Mouse (Mus musculus) kidney, postnatal 10 days (tissue): ENCODE results near the gene Fam76a.

Experiments
- DNase-seq: peaks from one replicate; pipeline ENCODE4 v3.0.0; 2021; ENCODE audit warnings: mixed read lengths

The Fam76a gene

DNA sequence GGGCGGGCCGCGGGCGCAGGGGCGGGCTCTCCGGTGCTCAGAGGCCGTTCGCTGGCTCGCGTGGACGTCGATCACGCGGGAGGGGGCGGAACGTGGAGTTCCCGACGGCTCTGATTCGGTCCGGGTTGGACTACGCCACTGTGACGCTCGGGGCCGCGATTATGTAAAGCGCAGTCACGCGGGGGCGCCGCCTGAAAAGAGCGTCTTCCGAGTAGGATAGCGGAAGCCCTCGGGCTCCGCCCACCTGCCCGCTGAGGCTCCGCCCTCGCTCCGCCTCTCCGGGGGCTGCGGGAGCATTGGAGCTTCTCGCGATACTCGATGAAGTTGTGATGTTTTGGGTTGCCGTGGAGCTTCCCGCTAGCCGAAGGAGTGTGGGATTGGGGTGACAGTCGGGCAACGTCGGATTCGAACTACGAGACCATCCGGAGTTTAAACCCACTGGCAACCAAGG, at the start of gene Fam76a:
Gene Fam76a, minus strand, starts transcription at position 1 of the 451 bp plus-strand sequence.
- DNase-seq = peak; percentile 100

DNA sequence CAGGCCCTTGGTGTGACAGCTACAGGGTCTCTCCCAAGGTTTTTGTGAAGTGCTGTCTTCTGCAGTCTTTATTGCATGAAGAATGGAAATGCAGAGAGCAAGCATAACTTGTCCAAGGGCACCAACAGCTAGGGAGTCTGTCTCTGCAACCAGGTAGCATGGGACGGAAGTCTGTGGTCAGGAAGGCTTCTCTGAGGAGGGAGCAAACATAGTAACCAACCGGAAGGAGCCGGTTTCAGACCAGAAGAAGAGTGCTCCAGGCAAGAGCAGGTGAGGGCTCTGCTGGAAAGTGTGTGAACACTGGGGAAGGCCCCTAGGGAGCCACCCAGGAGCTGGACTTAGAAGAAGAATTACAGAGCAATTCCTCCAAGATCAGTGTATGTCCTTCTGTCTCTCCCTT, 49.7 kb upstream of the Fam76a start:
- no peak for DNase-seq

DNA sequence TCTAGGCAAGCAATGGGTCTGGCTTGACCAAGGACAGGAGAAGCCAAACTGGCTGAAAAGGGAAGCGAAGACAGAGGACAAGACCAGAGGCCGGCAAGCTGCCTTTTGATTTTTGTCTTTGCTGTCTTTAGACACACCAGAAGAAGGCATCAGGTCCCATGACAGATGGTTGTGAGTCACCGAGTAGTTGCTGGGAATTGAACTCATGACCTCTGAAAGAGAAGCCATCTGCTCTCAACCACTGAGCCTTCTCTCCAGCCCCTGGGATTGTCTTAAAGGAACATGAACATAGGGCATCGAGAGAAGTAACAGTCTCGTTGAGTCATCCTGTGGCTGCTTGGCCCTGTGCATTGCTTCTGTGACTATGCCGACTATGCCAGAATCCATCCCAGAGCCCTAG, 49.2 kb upstream of the Fam76a start:
- no peak for DNase-seq

DNA sequence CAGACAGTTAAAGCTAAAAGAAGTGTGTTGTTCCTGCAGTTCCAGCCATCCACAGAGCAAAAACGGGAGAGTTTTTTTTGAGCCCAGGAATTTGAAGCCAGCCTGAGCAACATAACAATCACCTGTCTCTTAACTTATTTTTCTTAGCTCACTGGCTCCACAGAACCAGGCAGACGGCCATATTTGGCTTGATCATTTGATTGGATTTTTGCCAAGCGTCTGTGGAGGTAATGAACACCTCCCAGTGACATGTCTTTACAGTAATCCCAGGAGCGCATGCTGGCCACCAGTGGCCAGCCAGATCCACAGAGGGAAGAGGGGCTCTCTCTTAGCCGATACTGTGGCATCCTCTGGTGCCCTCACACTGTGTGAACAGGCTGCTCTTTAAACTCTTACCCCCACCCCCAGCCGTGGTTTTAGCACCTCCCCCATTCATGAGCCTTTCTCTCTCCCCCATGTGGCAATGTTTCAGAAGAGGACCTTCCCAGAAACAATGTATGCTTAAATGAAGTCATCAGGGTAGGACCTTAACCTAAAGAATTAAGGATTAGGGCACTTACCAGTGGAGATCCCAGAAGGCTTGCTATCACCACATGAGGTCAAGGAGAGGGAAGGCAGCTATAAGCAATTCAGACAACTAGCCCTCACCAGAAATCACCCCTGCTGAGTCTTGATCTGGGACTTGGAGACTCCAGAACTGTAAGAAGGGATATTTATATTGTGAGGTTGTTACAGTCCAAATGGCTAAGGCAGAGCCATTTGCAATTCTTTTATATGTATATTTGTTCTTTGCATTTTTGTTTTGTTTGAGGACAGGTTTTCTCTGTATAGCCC, 46.0 kb upstream of the Fam76a start:
- no peak for DNase-seq

DNA sequence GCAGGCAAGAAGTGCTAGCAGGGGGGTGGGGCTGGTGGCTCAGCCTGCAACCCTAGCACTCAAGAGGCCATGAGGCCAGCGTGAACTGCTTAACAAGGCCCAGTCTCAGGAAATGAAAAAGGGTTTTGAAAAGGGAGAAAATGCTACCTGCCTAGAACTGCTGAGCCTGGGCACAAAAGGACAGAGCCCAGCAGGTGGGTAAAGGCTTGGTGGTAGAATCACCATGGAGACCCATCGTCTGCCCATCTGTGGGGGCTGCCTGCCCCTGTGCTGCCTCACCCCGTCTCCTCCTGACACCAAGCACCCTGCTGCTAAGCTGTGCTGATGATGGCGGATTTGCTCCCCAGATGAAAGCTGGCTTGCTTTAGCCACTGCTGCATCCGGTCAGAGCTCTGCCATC, 42.1 kb upstream of the Fam76a start:
- DNase-seq = no peak

DNA sequence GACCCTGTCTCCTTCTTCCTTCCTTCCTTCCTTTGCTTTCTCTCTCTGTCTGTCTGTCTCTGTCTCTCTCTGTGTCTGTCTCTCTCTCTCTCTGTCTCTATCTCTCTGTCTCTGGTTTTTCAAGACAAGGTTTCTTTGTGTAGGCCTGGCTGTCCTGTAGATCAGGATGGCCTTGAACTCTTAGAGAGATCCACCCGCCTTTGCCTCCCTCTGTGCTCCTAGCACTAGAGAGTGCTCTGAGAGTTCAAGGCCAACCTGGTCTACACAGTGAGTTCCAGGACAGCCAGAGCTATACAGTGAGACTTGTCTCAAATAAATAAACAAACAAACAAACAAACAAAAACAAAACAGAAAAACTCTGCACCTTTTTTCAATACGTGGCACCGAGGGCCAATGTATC, 41.7 kb upstream of the Fam76a start:
- no peak for DNase-seq

DNA sequence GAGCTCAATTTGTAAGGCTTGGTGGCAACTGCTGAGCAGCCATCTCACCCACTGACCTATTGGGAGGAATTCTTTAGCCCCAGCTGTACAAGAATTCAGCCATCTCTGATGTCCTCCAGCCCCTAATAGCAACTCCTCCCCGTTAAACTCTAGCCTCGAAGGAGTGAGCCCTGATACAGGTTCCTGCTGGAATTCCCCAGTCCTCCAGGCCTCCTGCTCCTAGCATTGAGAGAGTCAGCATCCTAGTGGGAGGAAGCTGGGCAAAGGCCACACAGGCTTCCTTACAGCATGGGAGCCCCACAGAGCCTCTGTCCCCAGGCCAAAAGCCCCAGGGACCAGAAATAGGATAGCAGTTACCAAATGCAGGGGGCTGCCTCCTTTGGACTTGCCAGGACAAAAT, 41.1 kb upstream of the Fam76a start:
- DNase-seq = no peak

DNA sequence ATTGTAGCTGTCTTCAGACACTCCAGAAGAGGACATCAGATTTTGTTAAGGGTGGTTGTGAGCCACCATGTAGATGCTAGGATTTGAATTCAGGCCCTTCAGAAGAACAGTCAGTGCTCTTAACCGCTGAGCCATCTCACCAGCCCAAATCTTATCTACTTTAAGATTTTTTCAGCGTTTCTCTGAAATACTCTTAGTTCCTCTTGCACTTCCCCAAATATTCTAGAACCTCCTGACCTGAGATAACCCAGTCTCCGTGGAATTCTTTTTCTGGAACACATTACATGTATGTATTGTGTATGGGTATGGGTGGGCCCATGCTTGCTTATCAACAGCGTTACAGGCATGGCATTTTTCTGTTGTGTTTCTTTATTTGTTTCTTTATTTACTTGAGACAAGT, 40.3 kb upstream of the Fam76a start:
- DNase-seq = no peak

DNA sequence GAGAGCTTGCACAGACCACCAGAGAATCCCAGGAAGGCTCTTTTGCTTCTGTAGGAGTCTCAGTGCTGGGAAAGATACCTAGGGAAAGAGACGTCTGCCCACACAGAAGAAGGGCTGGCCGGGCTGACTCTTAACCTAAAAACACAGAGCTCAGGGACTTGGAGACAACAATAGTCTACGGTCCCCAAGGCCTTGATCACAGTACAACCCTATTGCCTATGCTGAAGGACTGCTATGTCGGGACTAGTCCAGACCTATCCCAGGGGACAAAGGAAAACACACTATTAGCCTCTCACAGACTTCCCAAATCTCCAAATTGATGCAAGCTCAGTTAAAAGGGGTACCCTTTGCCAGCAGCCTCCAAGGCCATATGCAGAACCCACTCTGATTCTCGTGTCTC, 39.5 kb upstream of the Fam76a start:
- peak; percentile 4 for DNase-seq

DNA sequence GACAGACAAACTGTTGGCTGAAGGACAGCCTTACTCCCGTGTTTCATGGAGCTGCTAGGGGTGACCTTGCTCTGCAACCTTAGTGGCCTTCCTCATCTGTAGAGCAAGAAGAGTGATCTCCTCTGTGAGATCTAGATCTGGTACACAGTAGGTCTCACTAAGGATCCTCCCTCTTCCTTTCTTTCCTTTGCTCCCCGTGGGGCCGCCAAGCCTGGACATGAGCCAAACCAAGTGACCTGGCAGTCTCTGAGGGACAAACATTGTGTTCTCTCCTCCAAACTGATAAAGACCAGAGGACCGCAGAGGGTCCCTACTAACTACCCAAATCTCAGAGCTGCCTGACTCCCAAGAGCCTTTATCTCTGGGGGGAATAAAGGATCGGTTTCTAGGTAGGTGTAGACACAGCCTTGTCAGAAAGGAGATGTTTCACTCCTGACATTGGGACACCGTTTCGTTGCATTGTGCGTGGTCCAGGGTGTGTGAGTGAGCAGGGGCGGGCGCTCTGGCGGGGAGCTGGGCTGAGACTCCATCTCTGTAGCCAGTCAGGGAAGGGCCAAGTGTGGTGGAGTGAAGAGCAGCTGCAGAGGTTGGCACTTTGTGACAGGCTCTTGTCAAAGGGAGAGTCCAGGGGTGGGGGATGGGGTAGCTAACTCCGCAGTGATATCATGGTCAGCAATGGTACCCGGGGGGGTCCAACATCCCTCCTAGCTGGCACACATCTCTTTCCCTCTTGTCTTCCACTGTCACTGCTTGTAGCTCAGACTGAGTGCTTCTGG, 38.7 kb upstream of the Fam76a start:
- peak; percentile 68 for DNase-seq

DNA sequence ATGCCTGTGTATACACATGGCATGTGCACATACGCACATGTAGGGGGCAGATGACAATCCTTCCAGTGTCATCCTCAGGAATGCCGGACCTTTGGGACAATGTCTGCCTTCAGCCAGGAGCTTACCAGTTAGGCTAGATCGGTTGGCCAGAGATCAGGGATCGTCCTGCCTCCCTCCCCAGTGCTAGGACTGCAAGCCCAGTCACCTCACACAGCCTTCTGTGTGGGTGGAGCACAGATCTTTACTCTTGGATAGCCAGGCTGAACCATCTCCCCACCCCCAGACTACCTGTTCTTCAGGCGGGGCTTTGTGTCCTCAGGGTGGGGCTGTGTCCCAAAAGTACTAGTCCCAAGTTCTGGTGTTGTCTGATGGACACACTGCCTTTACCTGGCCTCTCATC, 38.0 kb upstream of the Fam76a start:
- peak; percentile 21 for DNase-seq

DNA sequence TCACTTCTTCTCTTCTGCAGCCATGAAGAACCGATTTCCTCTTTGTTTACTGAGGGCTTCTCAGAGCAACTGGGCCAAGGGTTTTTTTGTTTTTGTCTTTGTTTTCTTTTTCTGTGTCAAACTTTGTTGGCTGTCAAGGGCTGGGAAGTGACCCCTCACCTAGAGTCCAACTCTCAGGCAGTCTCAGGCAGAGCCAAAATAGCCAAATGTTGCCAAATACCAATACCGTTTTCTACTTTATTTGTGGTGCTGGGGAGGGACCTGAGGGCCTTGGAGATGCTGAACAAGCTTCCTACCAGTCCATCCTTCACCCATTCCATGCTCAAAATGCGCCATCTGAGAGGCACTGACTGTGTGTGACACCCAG, 37.3 kb upstream of the Fam76a start:
- no peak for DNase-seq

DNA sequence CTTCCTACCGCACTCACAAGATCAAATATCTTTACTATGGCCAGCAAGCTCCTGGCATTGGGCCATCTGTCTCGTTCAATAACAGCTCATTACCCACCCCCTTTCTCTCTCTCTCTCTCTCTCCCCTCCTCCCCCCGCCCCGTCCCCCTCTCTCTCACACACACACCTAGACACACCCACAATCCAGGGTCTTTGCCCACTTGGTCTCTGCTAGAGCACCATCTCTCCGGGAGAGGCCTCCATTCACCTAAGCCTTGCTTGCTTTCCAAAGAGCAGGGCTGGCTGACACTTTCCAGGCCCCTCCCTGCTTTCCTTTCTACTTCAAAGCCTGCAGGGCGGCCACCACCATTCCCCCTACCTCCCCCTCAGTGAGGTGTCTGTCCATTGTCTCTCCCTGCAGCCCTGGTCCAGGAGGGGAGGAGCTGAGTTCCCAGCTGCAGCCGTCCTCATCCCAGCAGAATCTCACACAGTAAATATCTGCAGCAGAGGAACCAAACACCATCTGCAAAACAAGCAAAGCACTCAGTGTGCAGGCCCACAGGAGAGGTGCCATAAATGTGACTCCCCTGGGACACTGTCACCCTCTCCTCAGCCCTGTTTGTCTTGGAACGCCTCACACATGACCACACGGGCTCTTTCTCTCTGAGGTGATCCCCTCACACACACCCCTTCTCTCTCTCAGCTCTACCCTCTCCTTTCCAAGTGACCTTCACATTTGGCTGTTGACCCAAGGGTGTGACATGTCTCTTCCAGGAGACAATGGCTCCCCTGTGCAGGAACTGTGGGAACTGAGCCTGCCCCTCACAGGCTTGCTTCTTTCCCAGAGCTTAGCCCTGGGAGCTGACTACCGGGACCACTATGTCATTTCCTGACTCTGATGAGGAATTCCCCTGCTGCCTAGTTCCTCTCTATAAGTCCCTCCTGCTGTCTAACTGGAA, 36.7 kb upstream of the Fam76a start:
- DNase-seq = peak; percentile 61

DNA sequence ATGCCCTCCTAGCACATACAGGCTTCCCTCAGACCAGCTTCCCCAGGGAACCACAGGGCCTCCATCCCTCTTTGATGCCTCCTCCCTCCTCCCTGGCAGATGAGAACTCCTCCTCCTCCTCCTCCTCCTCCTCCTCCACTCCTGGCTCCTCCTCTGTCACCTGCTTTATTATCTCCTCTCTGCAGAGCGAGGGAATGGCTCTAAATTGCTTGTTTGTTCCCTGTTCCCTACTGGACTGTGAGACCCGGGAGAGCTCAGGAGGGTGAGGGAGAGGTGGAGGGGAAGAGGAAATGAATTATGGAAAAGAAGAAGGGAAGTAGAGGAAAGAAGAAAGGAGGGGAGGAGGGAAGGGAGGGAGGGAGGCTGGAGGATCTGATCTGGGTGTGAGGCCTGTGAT, 33.0 kb upstream of the Fam76a start:
- no peak for DNase-seq

DNA sequence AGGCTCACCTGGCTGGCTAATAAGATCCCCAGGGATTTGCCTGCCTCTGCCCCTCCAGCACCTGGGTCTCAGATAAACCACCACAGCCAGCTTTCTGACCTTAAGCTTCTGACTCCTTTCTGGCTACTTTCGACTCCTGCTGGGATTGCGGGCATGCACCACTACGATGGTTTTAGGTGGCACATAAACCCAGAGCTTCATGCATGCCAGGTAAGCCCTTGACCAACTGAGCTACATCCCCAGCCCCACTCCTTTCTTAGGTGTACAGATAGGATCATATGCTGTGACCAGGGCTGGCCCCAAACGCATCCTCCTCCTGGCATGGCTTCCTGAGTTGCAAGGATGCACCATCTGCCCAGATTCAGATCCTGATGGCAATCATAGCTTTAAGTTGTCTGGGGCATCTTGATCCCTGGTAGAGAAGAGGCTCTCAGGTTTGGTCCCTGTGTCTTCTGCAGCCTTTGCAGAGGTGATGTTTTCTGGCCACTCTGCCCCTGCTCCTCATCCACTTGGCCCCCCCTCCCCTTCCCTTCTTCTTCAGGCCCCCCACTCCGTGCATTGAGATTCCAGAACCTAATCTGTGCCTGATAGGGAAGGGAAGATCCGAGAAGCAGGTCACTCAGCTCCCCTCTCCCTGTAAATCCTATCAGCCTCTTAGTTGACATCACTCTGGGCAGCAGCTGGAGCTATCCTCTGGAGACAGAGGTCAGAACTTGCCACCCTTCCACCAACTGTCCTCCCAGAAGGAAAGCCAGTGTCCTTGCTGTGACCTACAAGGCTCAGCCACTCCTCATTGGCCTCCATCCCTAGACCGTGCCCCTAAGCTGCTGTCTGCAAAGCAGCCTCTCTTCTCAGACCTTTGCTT, 32.4 kb upstream of the Fam76a start:
- no peak for DNase-seq

DNA sequence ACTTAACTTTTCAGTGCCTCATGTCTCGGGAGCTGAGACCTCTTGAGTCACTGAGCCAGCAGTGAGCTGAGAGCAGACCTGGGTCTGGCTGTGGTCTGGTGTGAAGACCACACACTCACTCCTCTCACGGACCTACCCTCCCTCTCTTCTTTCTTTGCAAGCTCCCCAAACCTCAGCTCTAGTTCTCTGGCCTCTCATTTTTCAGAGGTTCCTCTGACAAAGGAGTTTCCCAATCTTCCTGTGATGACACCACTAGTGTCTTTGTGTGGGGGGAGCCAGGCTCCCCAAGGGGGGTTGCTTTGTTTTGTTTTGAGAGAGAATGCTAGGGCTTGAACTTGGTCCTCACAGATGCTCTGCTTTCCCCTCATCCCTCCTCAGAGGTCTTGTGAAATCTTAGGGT, 28.6 kb upstream of the Fam76a start:
- no peak for DNase-seq

DNA sequence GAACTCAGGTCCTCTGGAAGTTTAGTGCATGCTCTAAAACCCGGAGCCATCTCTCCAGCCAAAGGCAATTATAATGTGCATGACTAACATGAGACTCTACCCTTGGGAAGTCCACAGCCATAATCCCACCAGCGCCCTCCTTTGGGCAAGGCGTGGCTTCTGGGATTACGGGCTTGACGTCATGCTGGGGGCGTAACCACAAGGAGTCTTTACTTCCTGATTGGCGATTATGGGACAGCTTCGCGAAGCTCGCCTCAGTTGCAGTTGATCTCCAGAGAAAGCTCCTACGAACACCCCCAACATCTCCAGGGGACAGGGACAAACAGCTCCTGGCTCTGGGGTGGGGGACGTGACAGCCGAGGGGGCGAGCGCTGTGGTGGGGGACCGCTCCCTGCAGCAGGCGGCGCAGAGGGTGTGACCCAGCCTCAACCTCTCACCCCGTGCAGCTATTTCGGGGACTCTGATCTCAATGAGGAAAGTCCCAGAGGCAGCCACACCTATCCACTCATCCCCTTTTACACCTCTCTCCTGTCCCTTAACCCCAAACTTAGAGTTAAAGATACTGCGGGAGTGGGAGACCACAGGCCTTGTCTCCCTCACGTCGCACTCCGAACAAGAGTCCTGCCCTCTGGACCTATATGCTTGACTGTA, 27.6 kb upstream of the Fam76a start:
- no peak for DNase-seq

DNA sequence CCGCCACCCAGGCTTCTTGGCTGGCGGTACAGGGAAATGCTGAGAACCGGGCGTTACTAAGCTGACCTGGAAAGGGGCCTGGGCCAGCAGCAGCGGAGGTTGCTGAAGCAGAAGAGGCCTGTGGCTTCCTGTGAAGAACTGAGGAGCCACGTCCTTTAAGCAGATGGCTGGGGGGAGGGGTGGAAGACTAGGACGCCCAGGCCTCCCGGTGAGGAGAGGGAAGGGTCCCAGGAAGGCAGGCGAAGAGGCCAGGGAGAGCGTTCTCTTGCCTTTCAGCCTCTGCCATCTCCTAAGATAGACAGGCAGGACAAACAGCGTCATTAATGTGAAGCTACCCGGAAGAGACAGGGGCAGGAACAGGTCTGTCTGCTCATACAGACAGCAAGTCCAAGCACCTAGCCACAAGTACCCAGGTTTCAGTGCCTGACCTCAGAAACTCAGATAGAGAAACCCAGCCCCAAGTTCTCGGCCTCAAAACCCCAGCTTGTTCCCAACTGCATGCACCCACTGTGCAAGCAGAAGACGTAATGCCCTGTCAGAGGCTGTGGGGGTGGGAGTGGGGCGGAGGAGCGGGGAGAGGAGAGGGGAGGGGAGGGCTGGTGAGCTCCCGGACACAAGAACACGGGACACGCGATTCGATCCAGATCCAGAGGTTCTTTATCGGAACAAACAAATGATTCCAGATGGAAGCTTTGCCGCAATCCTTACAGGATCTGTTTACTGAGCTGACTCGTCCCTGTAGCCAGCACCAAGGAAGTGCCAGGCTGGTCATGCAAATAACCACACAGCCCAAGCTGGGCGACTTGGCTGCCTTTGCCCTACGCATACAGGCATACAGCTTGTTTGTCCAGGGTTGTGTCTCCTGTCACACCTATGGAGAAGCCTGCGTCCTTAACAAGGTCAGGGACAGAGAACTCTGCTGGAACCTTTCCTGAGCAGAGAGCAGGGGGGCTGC, 24.0 kb upstream of the Fam76a start:
- peak; percentile 72 for DNase-seq

DNA sequence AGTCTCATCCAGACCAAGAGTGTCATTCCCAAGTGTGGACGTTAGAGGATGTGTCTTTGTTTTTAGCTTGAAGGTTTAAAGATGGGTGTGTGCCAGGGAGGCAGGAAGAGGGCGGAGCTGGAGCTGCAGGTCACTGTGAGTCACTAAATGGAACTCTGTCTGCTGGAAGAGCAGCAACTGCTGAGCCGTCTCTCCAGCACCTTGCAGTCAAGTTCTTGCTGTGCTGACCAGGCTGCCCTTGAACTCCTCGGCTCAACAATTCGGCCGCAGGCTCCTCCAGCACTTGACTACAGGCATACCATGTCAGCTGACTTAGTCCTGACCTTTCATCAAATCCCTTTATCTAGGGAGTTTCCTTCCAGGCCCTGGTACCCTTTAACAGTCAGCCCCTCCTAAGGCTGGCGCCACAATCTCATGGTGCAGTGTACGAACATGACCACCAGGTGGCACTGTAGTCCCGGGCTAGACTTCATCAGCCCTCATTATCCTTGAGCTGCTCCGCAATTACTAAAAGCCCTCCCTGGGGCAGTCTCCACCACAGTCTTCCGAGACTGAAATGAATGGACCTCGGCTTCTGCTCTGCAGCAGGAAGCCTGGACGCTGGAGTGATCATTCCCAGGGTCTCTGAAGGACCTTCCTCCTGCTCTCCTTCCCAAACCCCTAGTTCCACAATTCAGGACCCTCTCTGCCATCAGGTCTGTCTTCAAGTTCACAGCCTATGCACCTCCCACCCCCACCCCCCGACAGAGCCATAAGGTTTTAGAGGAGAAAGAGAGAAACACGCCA, 23.1 kb upstream of the Fam76a start:
- peak; percentile 89 for DNase-seq

DNA sequence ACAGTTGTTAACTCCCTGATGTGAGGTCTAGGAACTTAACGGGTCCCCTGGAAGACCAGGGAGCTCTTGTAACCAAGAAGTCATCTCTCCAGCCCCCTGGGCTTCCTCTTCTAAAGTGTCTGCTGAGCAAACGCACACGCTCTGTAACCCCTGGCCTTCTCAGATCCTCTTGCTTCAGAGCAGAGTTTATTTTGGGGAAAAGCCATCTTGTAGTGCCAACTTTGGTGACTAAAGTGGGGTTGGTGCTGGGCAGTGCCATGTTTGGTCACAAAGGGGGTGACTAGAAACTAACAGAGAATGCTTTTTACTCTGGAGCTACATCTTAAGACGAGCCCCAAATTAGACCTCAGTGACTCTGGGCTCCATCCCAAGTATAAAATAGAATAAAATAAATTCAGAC, 22.4 kb upstream of the Fam76a start:
- no peak for DNase-seq
